Comparison of ENCODE assay signal across 10 mouse cellular contexts in genomic region chr16:38625811-38626369, GRCm38 (mm10).
DNase-seq lines count a peak whose midpoint lies in the region; ATAC-seq lines count a peak whose summit lies in the region.
"Had no signal": no experiment of that assay in that cellular context is flagged by ENCODE, and none has a peak within 500 bp of the region (broad histone marks: within the 10 kb centered on the region; RNA-seq: fewer than 3 reads in every experiment).

No protein-coding gene starts in this region.

- 78% methylated on average over 10 of the region's 10 CpGs for WGBS in forebrain, embryonic 14.5 days
- WGBS in midbrain, embryonic 15.5 days, result 88% methylated on average over 10 of the region's 10 CpGs

- no peak overlapping the region for H3K9ac ChIP-seq in forebrain, embryonic 14.5 days (ENCODE audit: low read length)
- no peak overlapping the region for H3K9ac ChIP-seq in midbrain, embryonic 15.5 days
- H3K9ac ChIP-seq: embryonic facial prominence, embryonic 12.5 days; forebrain, embryonic 15.5 days had no signal

- peak; percentile 72 for DNase-seq in ovary, adult 18-20 months (ENCODE audit: low spot score)
- DNase-seq in ovary, postnatal 14 days (ENCODE audit: low spot score), result no peak
- DNase-seq in heart, adult 8-10 months (ENCODE audit: low spot score), result peak; percentile 38
- DNase-seq in heart, postnatal 4 days, result peak; percentile 67
- no peak for DNase-seq in thymus, adult 18-20 months
- no peak for DNase-seq in forebrain, embryonic 14.5 days (ENCODE audit: low spot score)

- no peaks in the 10 kb centered on the region for H3K27me3 ChIP-seq in forebrain, embryonic 14.5 days (replicated peaks; ENCODE audit: control insufficient read depth, insufficient read depth, low read length)
- no peaks in the 10 kb centered on the region for H3K27me3 ChIP-seq in midbrain, embryonic 15.5 days (replicated peaks)
- H3K27me3 ChIP-seq: embryonic facial prominence, embryonic 12.5 days; forebrain, embryonic 15.5 days had no signal

- H3K4me3 ChIP-seq in forebrain, embryonic 14.5 days (ENCODE audit: low read depth, low read length), result no peak overlapping the region
- H3K4me3 ChIP-seq in midbrain, embryonic 15.5 days, result no peak overlapping the region
- H3K4me3 ChIP-seq: embryonic facial prominence, embryonic 12.5 days; forebrain, embryonic 15.5 days had no signal

- no peak overlapping the region for H3K27ac ChIP-seq in forebrain, embryonic 14.5 days (ENCODE audit: low read depth, low read length)
- H3K27ac ChIP-seq in midbrain, embryonic 15.5 days, result no peak overlapping the region
- H3K27ac ChIP-seq: embryonic facial prominence, embryonic 12.5 days; forebrain, embryonic 15.5 days; macrophage had no signal

- H3K36me3 ChIP-seq in forebrain, embryonic 14.5 days (ENCODE audit: control insufficient read depth, insufficient read depth, low read length), result no peaks in the 10 kb centered on the region
- H3K36me3 ChIP-seq in midbrain, embryonic 15.5 days (replicated peaks), result no peaks in the 10 kb centered on the region
- H3K36me3 ChIP-seq: forebrain, embryonic 15.5 days had no signal

- no peaks in the 10 kb centered on the region for H3K4me1 ChIP-seq in forebrain, embryonic 14.5 days (ENCODE audit: control insufficient read depth, insufficient read depth, low read length)
- no peaks in the 10 kb centered on the region for H3K4me1 ChIP-seq in midbrain, embryonic 15.5 days
- H3K4me1 ChIP-seq: embryonic facial prominence, embryonic 12.5 days; forebrain, embryonic 15.5 days had no signal

- no peak for ATAC-seq in forebrain, embryonic 14.5 days
- ATAC-seq in midbrain, embryonic 15.5 days (replicated peaks), result no peak
- ATAC-seq: forebrain, embryonic 15.5 days had no signal

- no peak overlapping the region for H3K4me2 ChIP-seq in forebrain, embryonic 14.5 days (ENCODE audit: low read length)
- H3K4me2 ChIP-seq in midbrain, embryonic 15.5 days, result no peak overlapping the region
- H3K4me2 ChIP-seq: embryonic facial prominence, embryonic 12.5 days; forebrain, embryonic 15.5 days had no signal

- H3K9me3 ChIP-seq in forebrain, embryonic 14.5 days (replicated peaks; ENCODE audit: control insufficient read depth, low read length), result no peaks in the 10 kb centered on the region
- no peaks in the 10 kb centered on the region for H3K9me3 ChIP-seq in midbrain, embryonic 15.5 days
- H3K9me3 ChIP-seq: embryonic facial prominence, embryonic 12.5 days; forebrain, embryonic 15.5 days had no signal

Comparison
In these comparisons a context has a peak if more than half of its experiments do, and no peak if none do; other contexts are left out.
1. DNase-seq: peak in ovary, adult 18-20 months (single experiment), heart, adult 8-10 months (single experiment) and heart, postnatal 4 days (single experiment); none in ovary, postnatal 14 days (single experiment), thymus, adult 18-20 months (0 of 2) and forebrain, embryonic 14.5 days (single experiment).